Mouse (Mus musculus): ENCODE results near the gene Grasp.
A peak's percentile ranks its signal among the peaks of the same experiment; 100 is the strongest.

The Grasp gene

GRCm38 (mm10) chr15:101194951-101195823, 28.8 kb upstream of the Grasp start:
- DNase-seq (ENCODE audit: low spot score): no peak

GRCm38 (mm10) chr15:101196079-101196795, 27.8 kb upstream of the Grasp start:
- DNase-seq (ENCODE audit: low spot score): no peak

GRCm38 (mm10) chr15:101196961-101197360, 27.0 kb upstream of the Grasp start:
- no peak for DNase-seq (ENCODE audit: low spot score)

- DNase-seq (ENCODE audit: low spot score): no peak
Observed at GRCm38 (mm10) chr15:101197497-101198179, 26.4 kb upstream of the Grasp start.

- peak; percentile 86 for DNase-seq (ENCODE audit: low spot score)
Observed at GRCm38 (mm10) chr15:101198218-101198617, 25.8 kb upstream of the Grasp start.

GRCm38 (mm10) chr15:101198850-101199249, 25.1 kb upstream of the Grasp start:
- DNase-seq (ENCODE audit: low spot score): no peak

- no peak for DNase-seq (ENCODE audit: low spot score)
Observed at GRCm38 (mm10) chr15:101200777-101201295, 23.2 kb upstream of the Grasp start.

- no peak for DNase-seq (ENCODE audit: low spot score)
Observed at GRCm38 (mm10) chr15:101201414-101201813, 22.6 kb upstream of the Grasp start.

- no peak for DNase-seq (ENCODE audit: low spot score)
Observed at GRCm38 (mm10) chr15:101203673-101204072, 20.3 kb upstream of the Grasp start.

- no peak for DNase-seq (ENCODE audit: low spot score)
Observed at GRCm38 (mm10) chr15:101204781-101205180, 19.2 kb upstream of the Grasp start.

- DNase-seq (ENCODE audit: low spot score): peak; percentile 68
Observed at GRCm38 (mm10) chr15:101210228-101210627, 13.8 kb upstream of the Grasp start.

- no peak for DNase-seq (ENCODE audit: low spot score)
Observed at GRCm38 (mm10) chr15:101210998-101211613, 12.9 kb upstream of the Grasp start.

GRCm38 (mm10) chr15:101212435-101212834, 11.6 kb upstream of the Grasp start:
- no peak for DNase-seq (ENCODE audit: low spot score)

- DNase-seq (ENCODE audit: low spot score): no peak
Observed at GRCm38 (mm10) chr15:101215136-101215535, 8.9 kb upstream of the Grasp start.

GRCm38 (mm10) chr15:101216036-101216435, 8.0 kb upstream of the Grasp start:
- peak; percentile 52 for DNase-seq (ENCODE audit: low spot score)

GRCm38 (mm10) chr15:101220905-101221297, 3.1 kb upstream of the Grasp start:
- DNase-seq (ENCODE audit: low spot score): no peak

GRCm38 (mm10) chr15:101221298-101222104, 2.5 kb upstream of the Grasp start:
- peak; percentile 88 for DNase-seq (ENCODE audit: low spot score)

- no peak for DNase-seq (ENCODE audit: low spot score)
Observed at GRCm38 (mm10) chr15:101222897-101223482, 998 bp upstream of the Grasp start.

- no peak for DNase-seq (ENCODE audit: low spot score)
Observed at GRCm38 (mm10) chr15:101223596-101223995, 392 bp upstream of the Grasp start.

GRCm38 (mm10) chr15:101224977-101225376, 989 bp downstream of the Grasp start:
- DNase-seq (ENCODE audit: low spot score): no peak

GRCm38 (mm10) chr15:101227971-101228370, 4.0 kb downstream of the Grasp start:
- DNase-seq (ENCODE audit: low spot score): no peak

Measured in adipocyte (in vitro differentiated cells).